Mouse (Mus musculus): ENCODE results near the gene Ankrd12.

DNA sequence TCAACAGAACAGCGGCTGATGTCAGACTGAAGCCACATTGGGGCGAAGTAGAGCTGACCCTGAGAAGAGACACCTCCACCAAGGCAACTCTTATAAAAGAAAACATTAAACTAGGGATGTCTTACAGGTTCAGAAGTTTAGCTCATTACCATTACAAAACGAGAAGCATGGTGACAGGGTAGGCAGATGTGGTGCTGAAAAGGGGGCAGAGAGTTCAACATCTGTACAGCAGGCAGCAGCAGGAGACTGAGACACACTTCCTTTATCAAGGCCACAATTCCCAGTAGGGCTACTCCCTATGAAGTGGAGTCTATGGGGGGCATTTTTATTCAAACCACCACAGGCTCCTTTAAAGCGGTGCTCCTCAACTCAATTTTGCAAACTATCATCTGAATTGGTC, 31.3 kb upstream of the Ankrd12 start:
- TF ChIP-seq CTCF (IDR thresholded peaks at IDR 0.05; ENCODE audit: extremely low read depth, insufficient read length, insufficient replicate concordance, low read depth, low read length) = no peak
- TF ChIP-seq POLR2A (IDR thresholded peaks at IDR 0.05; ENCODE audit: low read depth, low read length) = no peak

Measured in small intestine, adult 2 months (tissue).